ENCODE assay signal across 8 mouse cellular contexts in the genomic region with DNA sequence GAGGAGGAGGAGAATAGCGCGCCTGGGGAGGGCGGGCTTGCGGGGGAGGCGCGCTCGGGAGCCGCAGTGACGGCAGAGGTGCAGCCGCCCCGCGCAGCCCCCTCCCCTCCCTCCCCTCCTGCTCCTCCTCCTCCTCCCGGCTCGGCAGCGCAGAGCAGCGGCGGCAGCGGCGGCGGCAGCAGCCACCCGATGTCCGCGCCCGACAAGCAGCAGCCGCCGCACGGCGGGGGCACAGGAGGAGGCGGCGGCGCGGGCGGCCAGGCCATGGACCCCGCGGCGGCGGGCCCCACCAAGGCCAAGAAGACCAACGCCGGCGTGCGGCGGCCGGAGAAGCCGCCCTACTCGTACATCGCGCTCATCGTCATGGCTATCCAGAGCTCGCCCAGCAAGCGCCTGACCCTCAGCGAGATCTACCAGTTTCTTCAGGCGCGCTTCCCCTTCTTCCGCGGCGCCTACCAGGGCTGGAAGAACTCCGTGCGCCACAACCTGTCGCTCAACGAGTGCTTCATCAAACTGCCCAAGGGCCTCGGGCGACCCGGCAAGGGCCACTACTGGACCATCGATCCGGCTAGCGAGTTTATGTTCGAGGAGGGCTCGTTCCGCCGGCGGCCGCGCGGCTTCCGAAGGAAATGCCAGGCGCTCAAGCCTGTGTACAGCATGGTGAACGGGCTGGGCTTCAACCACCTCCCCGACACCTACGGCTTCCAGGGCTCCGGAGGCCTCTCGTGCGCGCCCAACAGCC. TPM values are rescaled to one million over a fixed set of nuclear protein-coding genes. Genes with fewer than 3 reads are reported as not detected.
DNase-seq lines count a peak whose midpoint lies in the region; ATAC-seq and TF ChIP-seq lines count a peak whose summit lies in the region.

A gene (plus strand): TSS at position 177 of the 742 bp plus-strand sequence.

- no peak for DNase-seq in layer of hippocampus, adult 2 months (ENCODE audit: low spot score in 2 of 2)
- no peak for DNase-seq in layer of hippocampus, adult 8-10 months (ENCODE audit: low spot score in 2 of 2)
- peak; percentile 65 for DNase-seq in embryonic facial prominence, embryonic 14.5 days (ENCODE audit: low spot score)
- peak; percentile 89 for DNase-seq in lung, postnatal 10 days
- DNase-seq in right cerebral cortex, postnatal 36 days (ENCODE audit: low spot score in 2 of 2) = no peak
- no peak for DNase-seq in thymus, postnatal 36 days
- DNase-seq in cerebellum, adult 11 months = no peak

- 0% methylated on average over 17 of the region's 83 CpGs for WGBS in embryonic facial prominence, embryonic 14.5 days
- WGBS in intestine, embryonic 16.5 days = under 1% methylated on average over 73 of the region's 83 CpGs

- H3K4me3 ChIP-seq in layer of hippocampus, adult 2 months = peak within 1 kb of the TSS; percentile 55
- peak within 1 kb of the TSS; percentile 50 for H3K4me3 ChIP-seq in embryonic facial prominence, embryonic 14.5 days (ENCODE audit: low read depth, low read length)
- peak within 1 kb of the TSS; percentile 62 for H3K4me3 ChIP-seq in intestine, embryonic 16.5 days (ENCODE audit: low read length)

- H3K4me2 ChIP-seq in embryonic facial prominence, embryonic 14.5 days (ENCODE audit: low read depth, low read length) = peak within 1 kb of the TSS; percentile 95
- peak within 1 kb of the TSS; percentile 77 for H3K4me2 ChIP-seq in intestine, embryonic 16.5 days (ENCODE audit: low read depth, low read length)

- H3K27me3 ChIP-seq in embryonic facial prominence, embryonic 14.5 days (replicated peaks; ENCODE audit: control insufficient read depth, insufficient read depth, low read length) = peaks cover 100% of the 10 kb centered on the region
- peaks cover 80% of the 10 kb centered on the region for H3K27me3 ChIP-seq in intestine, embryonic 16.5 days (replicated peaks; ENCODE audit: control insufficient read depth, insufficient read depth, low read length)

- ATAC-seq in embryonic facial prominence, embryonic 14.5 days (ENCODE audit: low read depth) = peak; percentile 56
- peak; percentile 77 for ATAC-seq in intestine, embryonic 16.5 days

- no peaks in the 10 kb centered on the region for H3K9me3 ChIP-seq in embryonic facial prominence, embryonic 14.5 days (ENCODE audit: control insufficient read depth, low read length)
- no peaks in the 10 kb centered on the region for H3K9me3 ChIP-seq in intestine, embryonic 16.5 days (ENCODE audit: control insufficient read depth, low read length)

- peaks cover 6% of the 10 kb centered on the region; the same call in 1 of the 2 replicates for H3K4me1 ChIP-seq in embryonic facial prominence, embryonic 14.5 days (ENCODE audit: control insufficient read depth, insufficient read depth, low read length)
- peaks cover 4% of the 10 kb centered on the region; the same call in 1 of the 2 replicates for H3K4me1 ChIP-seq in intestine, embryonic 16.5 days (ENCODE audit: control insufficient read depth, insufficient read depth, low read length)

- TF ChIP-seq CTCF in layer of hippocampus, adult 2 months (conservative IDR thresholded peaks at IDR 0.05) = no peak

- H3K27ac ChIP-seq in layer of hippocampus, adult 2 months = peak within 1 kb of the TSS; percentile 55; the same call in 1 of the 2 replicates
- peak within 1 kb of the TSS; percentile 81 for H3K27ac ChIP-seq in embryonic facial prominence, embryonic 14.5 days (replicated peaks; ENCODE audit: low read depth, low read length)
- H3K27ac ChIP-seq in intestine, embryonic 16.5 days (ENCODE audit: low read length) = peak within 1 kb of the TSS; percentile 95

- H3K36me3 ChIP-seq in embryonic facial prominence, embryonic 14.5 days (ENCODE audit: control insufficient read depth, insufficient read depth, low read length) = no peaks in the 10 kb centered on the region
- H3K36me3 ChIP-seq in intestine, embryonic 16.5 days (ENCODE audit: control insufficient read depth, insufficient read depth, low read length) = no peaks in the 10 kb centered on the region

- peak within 1 kb of the TSS; percentile 67 for H3K9ac ChIP-seq in embryonic facial prominence, embryonic 14.5 days (ENCODE audit: low read depth, low read length)
- peak within 1 kb of the TSS; percentile 89 for H3K9ac ChIP-seq in intestine, embryonic 16.5 days (ENCODE audit: low read depth, low read length)

RNA-seq across cellular contexts. Expression of the gene that starts here (rescaled TPM):
- under 1 TPM; 0.49 to 0.71 TPM for total RNA-seq in layer of hippocampus, adult 2 months (2021)
- total RNA-seq in layer of hippocampus, adult 8-10 months (2022) = 1 to 10 TPM in 1 of 4 experiments, under 1 TPM in 3; 0.52 to 1.1 (median 0.59) TPM
- polyA plus RNA-seq in embryonic facial prominence, embryonic 14.5 days (2014; fragmentation: Nextera tagmentation; extraction: Ambion mirVana) = 7.0 and 7.6 TPM in 2 replicates
- 86.9 and 88.3 TPM in 2 replicates for polyA plus RNA-seq in intestine, embryonic 16.5 days (2015; fragmentation: Nextera tagmentation; extraction: Ambion mirVana)

Comparison
In these comparisons a context has a peak if more than half of its experiments do, and no peak if none do; other contexts are left out.
1. RNA of the gene that starts here (polyA plus RNA-seq): 86.9 to 88.3 TPM in intestine, embryonic 16.5 days; 7.0 to 7.6 TPM in embryonic facial prominence, embryonic 14.5 days; every median in the first group is over 10 times any median in the second.
2. DNase-seq: peak in embryonic facial prominence, embryonic 14.5 days (single experiment) and lung, postnatal 10 days (single experiment); none in layer of hippocampus, adult 2 months (0 of 2), layer of hippocampus, adult 8-10 months (0 of 2), right cerebral cortex, postnatal 36 days (0 of 2), thymus, postnatal 36 days (0 of 2) and cerebellum, adult 11 months (single experiment).
3. Peak in every context shown above with its lines, with median percentiles within 50 percentile points of each other: H3K27ac ChIP-seq and H3K4me3 ChIP-seq.